Mouse (Mus musculus) kidney, embryonic 14.5 days (tissue): Measurements from ENCODE around the gene Sap18. TPM values are rescaled to one million over a fixed set of nuclear protein-coding genes. Genes with fewer than 3 reads are reported as not detected.
A peak's percentile ranks its signal among the peaks of the same experiment; 100 is the strongest.
"Not testable (repeated sequence)": the region's sequence is repeated elsewhere in the genome, so short reads cannot be mapped to it uniquely, and the experiment has no call there.

Experiments used
- ATAC-seq: fragments of 200-750 bp; cut with Nextera tagmentation; 2 replicates; pipeline ENCODE4 v1.8.0; 2017; ENCODE audit warnings: moderate number of reproducible peaks, mild to moderate bottlenecking, moderate TSS enrichment, moderate library complexity; ENCODE audit not compliant: low FRiP score, low TSS enrichment
- H3K27ac ChIP-seq: fragments of 300-500 bp; sonication (generic); 2 replicates; pipeline ENCODE4 v1.5.1; 2014; ENCODE audit warnings: low read depth, mild to moderate bottlenecking, low read length, moderate library complexity, mixed read lengths
- H3K27me3 ChIP-seq: fragments of 300-500 bp; sonication (generic); 2 replicates; pipeline ENCODE4 v1.6.1; 2014; ENCODE audit warnings: mild to moderate bottlenecking, low read length; ENCODE audit not compliant: control insufficient read depth, insufficient read depth
- H3K36me3 ChIP-seq: fragments of 300-500 bp; sonication (generic); 2 replicates; pipeline ENCODE4 v1.6.1; 2014; ENCODE audit warnings: low read length, mixed read lengths; ENCODE audit not compliant: control insufficient read depth, insufficient read depth
- H3K4me1 ChIP-seq: fragments of 300-500 bp; sonication (generic); 2 replicates; pipeline ENCODE4 v1.6.1; 2014; ENCODE audit warnings: low read length, mixed read lengths; ENCODE audit not compliant: control insufficient read depth, insufficient read depth
- H3K4me2 ChIP-seq: fragments of 300-500 bp; sonication (generic); replicated peaks from 2 replicates; pipeline ENCODE4 v1.6.1; 2014; ENCODE audit warnings: low read depth, mild to moderate bottlenecking, low read length
- H3K4me3 ChIP-seq: fragments of 300-500 bp; sonication (generic); 2 replicates; pipeline ENCODE4 v1.5.1; 2014; ENCODE audit warnings: mild to moderate bottlenecking, low read length
- H3K9ac ChIP-seq: fragments of 300-500 bp; sonication (generic); 2 replicates; pipeline ENCODE4 v1.6.1; 2014; ENCODE audit warnings: low read depth, mild to moderate bottlenecking, low read length, moderate library complexity
- H3K9me3 ChIP-seq: fragments of 300-500 bp; sonication (generic); 2 replicates; pipeline ENCODE4 v1.6.1; 2016; ENCODE audit warnings: low read length; ENCODE audit not compliant: control insufficient read depth
- WGBS: fragments of 180-500 bp; shearing (Covaris S2); extraction: QIAGEN DNeasy Blood & Tissue Kit; methylation state at CpG from one replicate; pipeline ENCODE4 v1.1.7; 2014; 5-methylcytosine and 5-hydroxymethylcytosine counted together
- polyA plus RNA-seq: library from polyadenylated mRNA; unstranded; fragments of >200 nt; fragmentation: Nextera tagmentation; extraction: Ambion mirVana; gene quantifications from 2 replicates; pipeline ENCODE4 v1.2.1, GENCODE M21; 2014

Gene Sap18
- polyA plus RNA-seq, 1 experiment from 2014 or later, result 49.1 TPM

- Histone ChIP-seq H3K27me3 (no peaks in the 10 kb centered on the region), H3K4me1 (no peaks in the 10 kb centered on the region), H3K36me3 (peaks cover 83% of the 10 kb centered on the region), H3K4me3 (no peak overlapping the region), H3K27ac (no peak overlapping the region), H3K4me2 (no peak overlapping the region), H3K9me3 (no peaks in the 10 kb centered on the region), H3K9ac (no peak overlapping the region)
- WGBS, result 86% methylated on average over 2 of the region's 2 CpGs
- ATAC-seq, result no peak
Observed at GRCm38 (mm10) chr14:57810886-57811285, 12.9 kb downstream of the Sap18 start.

- Histone ChIP-seq H3K9me3 (no peaks in the 10 kb centered on the region), H3K36me3 (peaks cover 82% of the 10 kb centered on the region), H3K4me2 (no peak overlapping the region), H3K4me3 (no peak overlapping the region), H3K27ac (no peak overlapping the region), H3K9ac (no peak overlapping the region), H3K27me3 (no peaks in the 10 kb centered on the region), H3K4me1 (no peaks in the 10 kb centered on the region)
- 96% methylated on average over 5 of the region's 5 CpGs for WGBS
- ATAC-seq, result no peak
Observed at GRCm38 (mm10) chr14:57811844-57812243, 13.9 kb downstream of the Sap18 start.

- 89% methylated on average over 4 of the region's 4 CpGs for WGBS
- H3K9me3 ChIP-seq, result no peaks in the 10 kb centered on the region
- H3K27ac ChIP-seq, result no peak overlapping the region
- H3K4me2 ChIP-seq, result no peak overlapping the region
- 0 out of 2 replicates have a peak, but pooled peaks cover 2% of the 10 kb centered on the region for H3K4me1 ChIP-seq
- H3K4me3 ChIP-seq, result no peak overlapping the region
- peaks cover 63% of the 10 kb centered on the region for H3K36me3 ChIP-seq
- ATAC-seq, result no peak
- no peaks in the 10 kb centered on the region for H3K27me3 ChIP-seq
- H3K9ac ChIP-seq, result no peak overlapping the region
Observed at GRCm38 (mm10) chr14:57820839-57821238, 22.9 kb downstream of the Sap18 start.

- under 1% methylated on average over 96 of the region's 96 CpGs for WGBS
- H3K4me2 ChIP-seq, result peak within 1 kb of the TSS; percentile 79
- H3K4me1 ChIP-seq, result 0 out of 2 replicates have a peak, but pooled peaks cover 8% of the 10 kb centered on the region
- no peaks in the 10 kb centered on the region for H3K27me3 ChIP-seq
- peak within 1 kb of the TSS; percentile 90 for H3K9ac ChIP-seq
- peak within 1 kb of the TSS; percentile 95 for H3K27ac ChIP-seq
- peaks cover 27% of the 10 kb centered on the region for H3K36me3 ChIP-seq
- peak; percentile 96 for ATAC-seq
- peak within 1 kb of the TSS; percentile 90 for H3K4me3 ChIP-seq
- no peaks in the 10 kb centered on the region for H3K9me3 ChIP-seq
Observed at GRCm38 (mm10) chr14:57825788-57826751, 28.1 kb downstream of the Sap18 start, which contains the start of the genes Ska3 and Mrpl57. Gene Ska3 (minus strand): TSS chr14:57826185. Gene Mrpl57 (plus strand): TSS chr14:57826234.

GRCm38 (mm10) chr14:57827284-57827683, 29.3 kb downstream of the Sap18 start:
- H3K4me2 ChIP-seq, result peak overlapping the region; percentile 79
- 0 out of 2 replicates have a peak, but pooled peaks cover 8% of the 10 kb centered on the region for H3K4me1 ChIP-seq
- peaks cover 14% of the 10 kb centered on the region; the same call in 1 of the 2 replicates for H3K36me3 ChIP-seq
- H3K27me3 ChIP-seq, result no peaks in the 10 kb centered on the region
- peak overlapping the region; percentile 90 for H3K4me3 ChIP-seq
- no peak overlapping the region for H3K27ac ChIP-seq
- ATAC-seq, result no peak
- WGBS, result 66% methylated on average over 1 of the region's 1 CpGs
- H3K9me3 ChIP-seq, result no peaks in the 10 kb centered on the region
- H3K9ac ChIP-seq, result peak overlapping the region; percentile 14; the same call in 1 of the 2 replicates

GRCm38 (mm10) chr14:57833526-57833925, 35.5 kb downstream of the Sap18 start:
- H3K9me3 ChIP-seq, result no peaks in the 10 kb centered on the region
- H3K4me3 ChIP-seq, result no peak overlapping the region
- no peak overlapping the region for H3K4me2 ChIP-seq
- no peak overlapping the region for H3K9ac ChIP-seq
- H3K4me1 ChIP-seq, result no peaks in the 10 kb centered on the region
- no peak overlapping the region for H3K27ac ChIP-seq
- peaks cover 43% of the 10 kb centered on the region for H3K36me3 ChIP-seq
- 94% methylated on average over 2 of the region's 2 CpGs for WGBS
- no peak for ATAC-seq
- H3K27me3 ChIP-seq, result no peaks in the 10 kb centered on the region

- H3K4me2 ChIP-seq, result no peak overlapping the region
- no peak overlapping the region for H3K9ac ChIP-seq
- H3K4me1 ChIP-seq, result no peaks in the 10 kb centered on the region
- no peak overlapping the region for H3K27ac ChIP-seq
- WGBS, result 89% methylated on average over 10 of the region's 10 CpGs
- no peaks in the 10 kb centered on the region for H3K9me3 ChIP-seq
- H3K4me3 ChIP-seq, result no peak overlapping the region
- peaks cover 46% of the 10 kb centered on the region for H3K36me3 ChIP-seq
- H3K27me3 ChIP-seq, result no peaks in the 10 kb centered on the region
- no peak for ATAC-seq
Observed at GRCm38 (mm10) chr14:57835157-57835556, 37.2 kb downstream of the Sap18 start.

- Histone ChIP-seq H3K27me3 (no peaks in the 10 kb centered on the region), H3K36me3 (peaks cover 45% of the 10 kb centered on the region), H3K4me2 (no peak overlapping the region), H3K4me1 (no peaks in the 10 kb centered on the region), H3K9me3 (no peaks in the 10 kb centered on the region), H3K4me3 (no peak overlapping the region), H3K27ac (no peak overlapping the region), H3K9ac (no peak overlapping the region)
- no peak for ATAC-seq
- 89% methylated on average over 3 of the region's 3 CpGs for WGBS
Observed at GRCm38 (mm10) chr14:57844535-57844934, 46.6 kb downstream of the Sap18 start.

- H3K27ac ChIP-seq, H3K4me2 ChIP-seq, H3K4me3 ChIP-seq, ATAC-seq, H3K27me3 ChIP-seq, H3K9ac ChIP-seq, H3K9me3 ChIP-seq, H3K4me1 ChIP-seq: not testable (repeated sequence)
- 82% methylated on average over 5 of the region's 5 CpGs for WGBS
- peaks cover 37% of the 10 kb centered on the region for H3K36me3 ChIP-seq
Observed at GRCm38 (mm10) chr14:57848061-57848460, 50.1 kb downstream of the Sap18 start.
